Mouse (Mus musculus) effector memory CD4-positive, alpha-beta T cell, adult 7 months (primary cell): ENCODE data around the gene Krt27. TPM values are rescaled to one million over a fixed set of nuclear protein-coding genes. Genes with fewer than 3 reads are reported as not detected.

Experiments
- polyA plus RNA-seq: library from polyadenylated mRNA; unstranded; fragments of 100-300 nt; shearing (Covaris generic); gene quantifications from one replicate; pipeline ENCODE4 v1.2.1, GENCODE M21; 2017

The Krt27 gene
- not detected for polyA plus RNA-seq

DNA sequence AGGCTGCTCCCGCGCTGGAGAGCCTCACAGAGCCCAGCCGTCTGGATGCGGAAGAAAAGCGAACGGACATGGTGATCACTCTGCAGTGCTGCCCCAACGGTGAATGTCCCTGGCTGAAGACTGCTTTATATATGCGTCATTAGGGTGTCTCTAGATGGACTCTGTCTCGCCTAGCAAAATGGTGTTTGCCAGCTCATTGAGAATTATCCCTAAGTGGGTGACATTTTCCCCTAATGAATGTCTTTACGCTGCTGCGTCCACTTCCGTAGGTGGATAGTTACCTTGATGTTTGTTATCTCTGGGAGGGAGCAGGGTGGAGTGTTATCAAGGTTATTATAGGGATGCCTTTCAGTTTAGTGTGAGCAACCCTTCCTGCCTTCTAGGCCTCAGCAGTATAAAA lies at the start of gene Krt27:
Gene Krt27, minus strand, starts transcription at position 101 of the 400 bp plus-strand sequence.

DNA sequence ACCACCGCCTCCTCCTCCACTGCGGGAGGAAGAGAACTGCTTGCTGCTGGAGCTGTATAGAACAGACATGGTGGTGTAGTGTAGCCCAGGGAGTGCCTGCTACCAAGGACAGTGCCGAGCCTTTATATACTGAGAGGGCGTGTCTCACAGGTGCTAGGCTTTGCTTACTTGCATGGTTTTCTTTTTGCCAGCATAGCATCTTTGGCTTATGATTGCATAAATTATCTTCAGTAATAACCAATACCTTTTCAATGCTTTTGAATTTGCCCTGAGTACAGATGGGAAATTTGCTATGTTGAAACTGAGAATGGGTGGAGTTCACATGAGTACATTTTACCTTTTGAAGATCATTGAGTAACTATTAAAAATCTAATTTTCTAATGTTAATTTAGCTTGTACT lies 38.4 kb upstream of the Krt27 start, which contains the start of gene Krt10:
Gene Krt10, minus strand, starts transcription at position 101 of the 400 bp plus-strand sequence.

DNA sequence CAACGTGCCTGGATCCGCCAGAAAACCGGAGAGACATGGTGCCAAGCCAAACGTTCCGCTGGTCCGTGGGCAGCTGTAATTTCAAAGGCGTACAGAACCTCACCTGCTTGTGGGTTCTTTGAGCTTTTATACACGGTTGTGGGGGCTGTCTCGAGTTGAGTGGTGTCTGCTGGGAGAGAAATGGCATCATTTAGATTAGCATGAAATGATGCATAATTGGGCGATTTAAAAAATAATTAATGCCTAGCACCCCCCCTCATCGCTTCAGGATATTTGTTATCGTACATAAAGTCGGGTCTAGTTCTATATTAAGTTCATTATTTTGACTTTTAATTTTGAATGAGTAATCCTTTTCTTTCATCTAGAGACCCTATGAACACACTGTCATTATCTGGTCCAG lies 23.9 kb upstream of the Krt27 start, which contains the start of gene Krt28:
Gene Krt28, minus strand, starts transcription at position 101 of the 400 bp plus-strand sequence.

DNA sequence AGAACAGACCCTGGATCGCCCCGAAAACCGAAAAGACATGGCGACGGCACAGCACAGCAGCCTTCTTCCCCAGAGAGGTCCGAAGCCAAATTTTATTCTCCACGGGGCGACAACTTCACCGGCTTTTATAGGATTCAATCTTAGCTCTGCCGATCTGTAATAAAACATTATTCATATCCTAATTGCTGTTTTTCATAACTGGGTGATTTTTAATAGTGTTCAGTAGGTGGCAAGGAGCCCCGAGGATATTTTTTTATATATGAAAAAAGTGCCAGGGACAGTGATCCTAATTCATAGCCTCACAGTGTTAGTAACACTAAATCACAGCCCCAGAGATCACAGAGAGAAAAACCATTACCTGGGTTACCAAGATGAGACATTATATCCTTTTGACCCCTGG lies 13.0 kb downstream of the Krt27 start, which contains the start of gene Krt26:
Gene Krt26, minus strand, starts transcription at position 101 of the 400 bp plus-strand sequence.

DNA sequence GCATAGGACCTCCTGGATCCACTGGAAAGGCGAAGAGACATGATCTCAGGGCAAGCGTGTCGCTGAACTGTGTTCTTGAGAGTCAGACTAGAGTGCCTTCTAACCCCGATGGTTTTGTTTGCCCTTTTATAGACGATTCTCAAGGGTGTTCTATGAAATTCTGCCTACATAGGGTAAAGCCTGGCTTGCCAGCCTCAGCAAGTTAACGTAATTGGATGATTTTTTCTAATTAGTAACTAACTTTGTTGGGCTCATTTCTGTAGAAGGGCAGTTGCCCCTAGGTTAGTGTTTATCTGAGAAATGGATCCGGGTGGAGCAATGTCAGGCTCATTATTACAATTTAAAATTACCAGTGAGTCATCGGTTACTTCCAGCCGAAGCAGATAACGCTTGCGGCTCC lies 28.1 kb downstream of the Krt27 start, which contains the start of gene Krt25:
Gene Krt25, minus strand, starts transcription at position 101 of the 400 bp plus-strand sequence.

Other genes starting within 250 kb of the Krt27 start
- 296 TPM for gene Ccr7, start 196.0 kb downstream of the Krt27 start, polyA plus RNA-seq
- gene Smarce1, start 120.1 kb downstream of the Krt27 start, polyA plus RNA-seq: 193 TPM
- gene Krt222, start 107.0 kb downstream of the Krt27 start, polyA plus RNA-seq: not detected
- gene Krt24, start 65.8 kb downstream of the Krt27 start, polyA plus RNA-seq: not detected
- 0.49 TPM for gene Krt25, start 28.2 kb downstream of the Krt27 start, polyA plus RNA-seq
- 0.11 TPM for gene Krt26, start 13.1 kb downstream of the Krt27 start, polyA plus RNA-seq
- 0.26 TPM for gene Krt28, start 23.8 kb upstream of the Krt27 start, polyA plus RNA-seq
- 10.1 TPM for gene Krt10, start 38.3 kb upstream of the Krt27 start, polyA plus RNA-seq
- gene Krt12, start 71.2 kb upstream of the Krt27 start, polyA plus RNA-seq: not detected
- gene Krt20, start 87.0 kb upstream of the Krt27 start, polyA plus RNA-seq: 0.26 TPM
- not detected for gene Krt23, start 142.0 kb upstream of the Krt27 start, polyA plus RNA-seq
- gene Krt39, start 170.2 kb upstream of the Krt27 start, polyA plus RNA-seq: not detected
- gene Krt40, start 192.1 kb upstream of the Krt27 start, polyA plus RNA-seq: not detected
- gene Krtap3-3, start 199.8 kb upstream of the Krt27 start, polyA plus RNA-seq: not detected
- 0.74 TPM for gene Krtap3-2, start 205.7 kb upstream of the Krt27 start, polyA plus RNA-seq
- not detected for gene Gm11939, start 208.4 kb upstream of the Krt27 start, polyA plus RNA-seq
- gene Krtap3-1, start 215.5 kb upstream of the Krt27 start, polyA plus RNA-seq: not detected
- not detected for gene Krtap1-5, start 229.9 kb upstream of the Krt27 start, polyA plus RNA-seq
- gene Krtap1-4, start 232.6 kb upstream of the Krt27 start, polyA plus RNA-seq: 0.90 TPM
- not detected for gene Krtap1-3, start 240.2 kb upstream of the Krt27 start, polyA plus RNA-seq
- gene Krtap9-3, start 247.0 kb upstream of the Krt27 start, polyA plus RNA-seq: not detected